17 mouse cellular contexts compared by ENCODE assay signal in genomic region chr12:119070446-119070845, GRCm38 (mm10).
DNase-seq lines count a peak whose midpoint lies in the region; ATAC-seq and TF ChIP-seq lines count a peak whose summit lies in the region.
"Had no signal": no experiment of that assay in that cellular context is flagged by ENCODE, and none has a peak within 500 bp of the region (broad histone marks: within the 10 kb centered on the region; RNA-seq: fewer than 3 reads in every experiment).

No protein-coding gene starts in this region.

- H3K27me3 ChIP-seq in kidney, adult 2 months (replicated peaks; ENCODE audit: control insufficient read depth, insufficient read depth, low read length) = no peaks in the 10 kb centered on the region
- H3K27me3 ChIP-seq in kidney, embryonic 16.5 days (ENCODE audit: insufficient read depth, low read length) = no peaks in the 10 kb centered on the region
- H3K27me3 ChIP-seq in intestine, embryonic 15.5 days (replicated peaks) = no peaks in the 10 kb centered on the region
- no peaks in the 10 kb centered on the region for H3K27me3 ChIP-seq in forebrain, embryonic 15.5 days
- H3K27me3 ChIP-seq: embryonic facial prominence, embryonic 12.5 days; heart, embryonic 15.5 days; neural tube, embryonic 12.5 days had no signal

- TF ChIP-seq POLR2A in kidney, adult 2 months (IDR thresholded peaks at IDR 0.05; ENCODE audit: low read depth, low read length) = no peak

- no peak for ATAC-seq in kidney, embryonic 16.5 days (ENCODE audit: low FRiP score, low TSS enrichment)
- peak; percentile 92 for ATAC-seq in intestine, embryonic 15.5 days
- ATAC-seq in forebrain, embryonic 15.5 days (replicated peaks) = no peak
- ATAC-seq: CD4-positive, CD25-positive, alpha-beta regulatory T cell, adult 4 months had no signal

- no peak overlapping the region for H3K4me2 ChIP-seq in kidney, embryonic 16.5 days (replicated peaks; ENCODE audit: low read depth, low read length)
- no peak overlapping the region for H3K4me2 ChIP-seq in intestine, embryonic 15.5 days (replicated peaks)
- no peak overlapping the region for H3K4me2 ChIP-seq in forebrain, embryonic 15.5 days (replicated peaks)
- H3K4me2 ChIP-seq: embryonic facial prominence, embryonic 12.5 days; heart, embryonic 15.5 days; hindbrain, embryonic 14.5 days; neural tube, embryonic 12.5 days had no signal

- peak; percentile 68 for DNase-seq in kidney, adult 2 months
- DNase-seq in NIH3T3 (ENCODE audit: low read depth) = peak; percentile 7
- DNase-seq in kidney, postnatal 36 days = peak; percentile 25 to 64
- DNase-seq in right cerebral cortex, postnatal 14 days = no peak
- DNase-seq: adrenal gland, postnatal 14 days; cerebellum, postnatal 14 days; gastrocnemius, postnatal 25 days; right cerebral cortex, postnatal 4 days had no signal

- H3K4me1 ChIP-seq in kidney, adult 2 months (ENCODE audit: control insufficient read depth, insufficient read depth, low read length) = peaks cover 5% of the 10 kb centered on the region; the same call in 1 of the 2 replicates
- H3K4me1 ChIP-seq in kidney, embryonic 16.5 days (ENCODE audit: insufficient read depth, low read length) = no peaks in the 10 kb centered on the region
- no peaks in the 10 kb centered on the region for H3K4me1 ChIP-seq in intestine, embryonic 15.5 days (replicated peaks)
- no peaks in the 10 kb centered on the region for H3K4me1 ChIP-seq in forebrain, embryonic 15.5 days
- H3K4me1 ChIP-seq: embryonic facial prominence, embryonic 12.5 days; neural tube, embryonic 12.5 days had no signal

- 0% methylated on average over 1 of the region's 1 CpGs for WGBS in kidney, adult 2 months
- WGBS in kidney, embryonic 16.5 days = 3% methylated on average over 1 of the region's 1 CpGs
- WGBS in intestine, embryonic 15.5 days = 2% methylated on average over 1 of the region's 1 CpGs
- WGBS in forebrain, embryonic 15.5 days = 42% methylated on average over 1 of the region's 1 CpGs

- no peak for TF ChIP-seq CTCF in kidney, adult 2 months (conservative IDR thresholded peaks at IDR 0.05; ENCODE audit: insufficient read depth, insufficient read length, low read depth, low read length)

- no peaks in the 10 kb centered on the region for H3K36me3 ChIP-seq in kidney, adult 2 months (ENCODE audit: control insufficient read depth, insufficient read depth, low read length)
- H3K36me3 ChIP-seq in kidney, embryonic 16.5 days (ENCODE audit: insufficient read depth, low read length) = no peaks in the 10 kb centered on the region
- H3K36me3 ChIP-seq in intestine, embryonic 15.5 days = no peaks in the 10 kb centered on the region
- no peaks in the 10 kb centered on the region for H3K36me3 ChIP-seq in forebrain, embryonic 15.5 days
- H3K36me3 ChIP-seq: embryonic facial prominence, embryonic 12.5 days; heart, embryonic 15.5 days; neural tube, embryonic 12.5 days had no signal

- H3K9me3 ChIP-seq in kidney, embryonic 16.5 days (ENCODE audit: low read length) = 0 out of 2 replicates have a peak, but pooled peaks cover 2% of the 10 kb centered on the region
- no peaks in the 10 kb centered on the region for H3K9me3 ChIP-seq in intestine, embryonic 15.5 days
- H3K9me3 ChIP-seq in forebrain, embryonic 15.5 days = no peaks in the 10 kb centered on the region
- H3K9me3 ChIP-seq: embryonic facial prominence, embryonic 12.5 days; heart, embryonic 15.5 days; megakaryocyte, embryonic 14.5 days; neural tube, embryonic 12.5 days had no signal

- no peak overlapping the region for H3K9ac ChIP-seq in kidney, embryonic 16.5 days (replicated peaks; ENCODE audit: low read length)
- no peak overlapping the region for H3K9ac ChIP-seq in intestine, embryonic 15.5 days
- no peak overlapping the region for H3K9ac ChIP-seq in forebrain, embryonic 15.5 days (replicated peaks)
- H3K9ac ChIP-seq: embryonic facial prominence, embryonic 12.5 days; heart, embryonic 15.5 days; hindbrain, embryonic 14.5 days; neural tube, embryonic 12.5 days had no signal

- H3K4me3 ChIP-seq in kidney, adult 2 months (ENCODE audit: insufficient read depth, low read depth, low read length) = no peak overlapping the region
- no peak overlapping the region for H3K4me3 ChIP-seq in kidney, embryonic 16.5 days (ENCODE audit: low read length)
- H3K4me3 ChIP-seq in intestine, embryonic 15.5 days (replicated peaks) = no peak overlapping the region
- no peak overlapping the region for H3K4me3 ChIP-seq in forebrain, embryonic 15.5 days
- H3K4me3 ChIP-seq: embryonic facial prominence, embryonic 12.5 days; heart, embryonic 15.5 days; megakaryocyte, embryonic 14.5 days; neural tube, embryonic 12.5 days had no signal

- peak overlapping the region; percentile 50 for H3K27ac ChIP-seq in kidney, adult 2 months (ENCODE audit: insufficient read depth, low read depth, low read length)
- no peak overlapping the region for H3K27ac ChIP-seq in kidney, embryonic 16.5 days (ENCODE audit: low read length)
- H3K27ac ChIP-seq in intestine, embryonic 15.5 days = no peak overlapping the region
- H3K27ac ChIP-seq in forebrain, embryonic 15.5 days (replicated peaks) = no peak overlapping the region
- H3K27ac ChIP-seq: embryonic facial prominence, embryonic 12.5 days; heart, embryonic 15.5 days; hindbrain, embryonic 14.5 days; neural tube, embryonic 12.5 days had no signal
